Mouse (Mus musculus) MEL (cell line): Measurements from ENCODE around the gene Slc25a22. TPM values are rescaled to one million over a fixed set of nuclear protein-coding genes. Genes with fewer than 3 reads are reported as not detected.
A peak's percentile ranks its signal among the peaks of the same experiment; 100 is the strongest.

Experiments
- DNase-seq: peaks from one replicate; pipeline ENCODE4 v3.0.0; 2011; ENCODE audit warnings: low read depth, low spot score
- H3K27ac ChIP-seq: 2 replicates; pipeline ENCODE4 v1.5.1; 2012; ENCODE audit warnings: low read depth, mild to moderate bottlenecking, control low read depth, low read length, moderate library complexity; ENCODE audit not compliant: control insufficient read depth
- H3K27me3 ChIP-seq, 2 experiments: fragments of 150-350 bp in 1 of 2; sonication (generic) in 1 of 2; 2 replicates each; pipeline ENCODE4 v1.6.1; 2012; ENCODE audit warnings: low read length in 2 of 2, mild to moderate bottlenecking in 2 of 2, improper control_type of control experiment in 1 of 2, moderate library complexity in 1 of 2; ENCODE audit not compliant: insufficient read depth in 2 of 2, control insufficient read depth in 1 of 2
- H3K36me3 ChIP-seq, 2 experiments: 2 replicates each; pipeline ENCODE4 v1.6.1; 2012 to 2014; ENCODE audit warnings: low read length in 2 of 2, improper control_type of control experiment in 1 of 2, inconsistent platforms in 1 of 2, mild to moderate bottlenecking in 1 of 2; ENCODE audit not compliant: insufficient read depth in 2 of 2, control insufficient read depth in 1 of 2
- H3K4me1 ChIP-seq, 2 experiments: fragments of 150-350 bp in 1 of 2; sonication (generic) in 1 of 2; 2 replicates each; pipeline ENCODE4 v1.6.1; 2012; ENCODE audit warnings: low read length in 2 of 2, improper control_type of control experiment in 1 of 2, mild to moderate bottlenecking in 1 of 2; ENCODE audit not compliant: insufficient read depth in 2 of 2, control insufficient read depth in 1 of 2
- H3K4me3 ChIP-seq, 2 experiments: fragments of 150-350 bp in 1 of 2; sonication (generic) in 1 of 2; 2 replicates each; pipeline ENCODE4 v1.5.1; 2012; ENCODE audit warnings: low read depth in 2 of 2, low read length in 2 of 2, mild to moderate bottlenecking in 2 of 2, moderate library complexity in 2 of 2, control low read depth in 1 of 2, improper control_type of control experiment in 1 of 2; ENCODE audit not compliant: control insufficient read depth in 1 of 2, insufficient read depth in 1 of 2
- H3K79me2 ChIP-seq: 2 replicates; pipeline ENCODE4 v1.6.1; 2012; ENCODE audit warnings: mild to moderate bottlenecking, low read length, moderate library complexity; ENCODE audit not compliant: control insufficient read depth, poor library complexity, insufficient read depth
- H3K9ac ChIP-seq: 2 replicates; pipeline ENCODE4 v1.6.1; 2012; ENCODE audit warnings: low read depth, mild to moderate bottlenecking, control low read depth, low read length, moderate library complexity; ENCODE audit not compliant: control insufficient read depth, poor library complexity, severe bottlenecking
- H3K9me3 ChIP-seq: fragments of 150-350 bp; sonication (generic); replicated peaks from 2 replicates; pipeline ENCODE4 v1.6.1; 2012; ENCODE audit warnings: mild to moderate bottlenecking, low read length, improper control_type of control experiment, moderate library complexity; ENCODE audit not compliant: insufficient read depth
- CHD2 ChIP-seq: IDR thresholded peaks from 2 replicates; pipeline ENCODE4 v1.6.1; 2011; ENCODE audit warnings: low read length, improper control_type of control experiment
- ELF1 ChIP-seq: IDR thresholded peaks from 2 replicates; pipeline ENCODE4 v1.6.1; 2014; ENCODE audit warnings: low read depth, mild to moderate bottlenecking, inconsistent platforms, low read length, improper control_type of control experiment, moderate library complexity
- EP300 ChIP-seq, 2 experiments: IDR thresholded peaks; 2 replicates each; pipeline ENCODE4 v1.6.1; 2011; ENCODE audit warnings: improper control_type of control experiment in 2 of 2, low read length in 2 of 2, low read depth in 1 of 2, mild to moderate bottlenecking in 1 of 2
- GABPA ChIP-seq: IDR thresholded peaks from 2 replicates; pipeline ENCODE4 v1.6.1; 2012; ENCODE audit warnings: low read depth, mild to moderate bottlenecking, inconsistent platforms, low read length, improper control_type of control experiment, moderate library complexity
- GATA1 ChIP-seq: IDR thresholded peaks from 2 replicates; pipeline ENCODE4 v1.6.1; 2011; ENCODE audit warnings: low read depth, low read length, improper control_type of control experiment
- JUND ChIP-seq: IDR thresholded peaks from 2 replicates; pipeline ENCODE4 v1.6.1; 2011; ENCODE audit warnings: low read depth, mild to moderate bottlenecking, improper control_type of control experiment, low read length
- MAZ ChIP-seq: IDR thresholded peaks from 2 replicates; pipeline ENCODE4 v1.6.1; 2012; ENCODE audit warnings: low read depth, mild to moderate bottlenecking, inconsistent platforms, low read length, improper control_type of control experiment
- MXI1 ChIP-seq: IDR thresholded peaks from 2 replicates; pipeline ENCODE4 v1.6.1; 2011; ENCODE audit warnings: mild to moderate bottlenecking, low read depth, low read length, improper control_type of control experiment
- MYC ChIP-seq: IDR thresholded peaks from 2 replicates; pipeline ENCODE4 v1.6.1; 2011; ENCODE audit warnings: low read depth, mild to moderate bottlenecking, low read length, improper control_type of control experiment, moderate library complexity
- SIN3A ChIP-seq: IDR thresholded peaks from 2 replicates; pipeline ENCODE4 v1.6.1; 2012; ENCODE audit warnings: low read length, improper control_type of control experiment, inconsistent platforms
- SMC3 ChIP-seq: IDR thresholded peaks from 2 replicates; pipeline ENCODE4 v1.6.1; 2011; ENCODE audit warnings: low read depth, low read length, improper control_type of control experiment
- TBP ChIP-seq: IDR thresholded peaks from 2 replicates; pipeline ENCODE4 v1.8.0; 2011; ENCODE audit warnings: low read depth, low read length, improper control_type of control experiment
- USF1 ChIP-seq: IDR thresholded peaks from 2 replicates; pipeline ENCODE4 v1.6.1; 2014; ENCODE audit warnings: low read depth, mild to moderate bottlenecking, inconsistent platforms, low read length, improper control_type of control experiment, moderate library complexity
- ZKSCAN1 ChIP-seq: IDR thresholded peaks from 2 replicates; pipeline ENCODE4 v1.6.1; 2012; ENCODE audit warnings: low read depth, mild to moderate bottlenecking, inconsistent platforms, low read length, improper control_type of control experiment, moderate library complexity
- ZNF384 ChIP-seq: IDR thresholded peaks from 2 replicates; pipeline ENCODE4 v1.6.1; 2012; ENCODE audit warnings: low read depth, mild to moderate bottlenecking, inconsistent platforms, low read length, improper control_type of control experiment
- polyA plus RNA-seq, 2 experiments: library from polyadenylated mRNA; stranded (reverse) in 1 of 2; unstranded in 1 of 2; fragments of >175 nt in 1 of 2; fragments of >200 nt in 1 of 2; gene quantifications; 2 replicates each; pipeline versions ENCODE4 v1.2.1 to v1.2.4; 2012; ENCODE audit warnings: low replicate concordance in 2 of 2, low read depth in 1 of 2; ENCODE audit not compliant: insufficient read length in 2 of 2, insufficient read depth in 1 of 2, missing spikeins in 1 of 2
- total RNA-seq: library from RNA; depleted of rRNA; stranded (reverse); fragments of 300-350 nt; gene quantifications from 2 replicates; pipeline ENCODE4 v1.2.3, GENCODE M21; 2012

Slc25a22 gene
- total and polyA plus RNA-seq, 3 experiments, result 23.8 to 46.0 TPM; not detected in 1

GRCm38 (mm10) chr7:141413809-141414584, 23.7 kb downstream of the Slc25a22 start, which contains the start of gene Gatd1 (continued):
- TF ChIP-seq ZKSCAN1, result no peak
- TF ChIP-seq GABPA, result no peak
- TF ChIP-seq MYC, result no peak

GRCm38 (mm10) chr7:141413331-141413730, 24.4 kb downstream of the Slc25a22 start:
- no peak overlapping the region for H3K27ac ChIP-seq
- H3K4me1 ChIP-seq, result peaks cover 2 to 15% of the 10 kb centered on the region in 2 experiments
- H3K36me3 ChIP-seq, result peaks cover 0 to 8% of the 10 kb centered on the region in 2 experiments; a peak in 3 of 4 replicates
- H3K79me2 ChIP-seq, result peaks cover 4% of the 10 kb centered on the region; the same call in 1 of the 2 replicates
- TF ChIP-seq SIN3A, result peak; percentile 22; the same call in 1 of the 2 replicates
- TF ChIP-seq MXI1, result 0 out of 2 replicates have a peak, but pooled peaks have one; percentile 6
- TF ChIP-seq JUND, result no peak
- peak overlapping the region; percentile 86 to 100 for H3K4me3 ChIP-seq
- H3K9ac ChIP-seq, result peak overlapping the region; percentile 85
- H3K27me3 ChIP-seq, result no peaks in the 10 kb centered on the region
- no peaks in the 10 kb centered on the region for H3K9me3 ChIP-seq
- peak; percentile 50 for DNase-seq

GRCm38 (mm10) chr7:141411667-141412066, 26.0 kb downstream of the Slc25a22 start:
- no peak for DNase-seq
- peaks cover 2 to 12% of the 10 kb centered on the region in 2 experiments for H3K4me1 ChIP-seq
- H3K79me2 ChIP-seq, result peaks cover 4% of the 10 kb centered on the region; the same call in 1 of the 2 replicates
- no peak overlapping the region for H3K9ac ChIP-seq
- H3K27ac ChIP-seq, result no peak overlapping the region
- peaks cover 0 to 8% of the 10 kb centered on the region in 2 experiments; a peak in 2 of 4 replicates for H3K36me3 ChIP-seq
- TF ChIP-seq ELF1 (no peak), EP300 (IDR thresholded peaks at IDR 0.05; ENCODE audit: low read depth in 1 of 2, low read length in 2 of 2) (no peak), USF1 (no peak), CHD2 (no peak), SIN3A (no peak), MAZ (no peak), SMC3 (no peak), TBP (no peak), GATA1 (no peak), ZNF384 (no peak)
- H3K4me3 ChIP-seq, result no peak overlapping the region
- no peaks in the 10 kb centered on the region for H3K9me3 ChIP-seq
- no peaks in the 10 kb centered on the region for H3K27me3 ChIP-seq
